Comparison of ENCODE assay signal across 25 mouse cellular contexts in genomic region chr17:69597773-69598295, GRCm38 (mm10).
DNase-seq lines count a peak whose midpoint lies in the region; ATAC-seq and TF ChIP-seq lines count a peak whose summit lies in the region.
"Had no signal": no experiment of that assay in that cellular context is flagged by ENCODE, and none has a peak within 500 bp of the region (broad histone marks: within the 10 kb centered on the region; RNA-seq: fewer than 3 reads in every experiment).

No protein-coding gene starts in this region.

- no peaks in the 10 kb centered on the region for H3K27me3 ChIP-seq in forebrain, embryonic 16.5 days (replicated peaks; ENCODE audit: control insufficient read depth, insufficient read depth, low read length)
- no peaks in the 10 kb centered on the region for H3K27me3 ChIP-seq in forebrain, postnatal 0 days (ENCODE audit: insufficient read depth, low read length)
- H3K27me3 ChIP-seq in neural tube, embryonic 11.5 days (ENCODE audit: control insufficient read depth, insufficient read depth, low read length): no peaks in the 10 kb centered on the region
- H3K27me3 ChIP-seq in neural tube, embryonic 14.5 days (ENCODE audit: control insufficient read depth, insufficient read depth, low read length): no peaks in the 10 kb centered on the region
- H3K27me3 ChIP-seq: embryonic facial prominence, embryonic 12.5 days; embryonic facial prominence, embryonic 15.5 days; heart, embryonic 12.5 days; heart, embryonic 15.5 days had no signal

- no peak overlapping the region for H3K9ac ChIP-seq in forebrain, embryonic 16.5 days (replicated peaks; ENCODE audit: low read depth, low read length)
- no peak overlapping the region for H3K9ac ChIP-seq in forebrain, postnatal 0 days
- no peak overlapping the region for H3K9ac ChIP-seq in neural tube, embryonic 11.5 days (ENCODE audit: low read length)
- no peak overlapping the region for H3K9ac ChIP-seq in neural tube, embryonic 14.5 days (replicated peaks; ENCODE audit: low read depth, low read length)
- H3K9ac ChIP-seq: embryonic facial prominence, embryonic 12.5 days; embryonic facial prominence, embryonic 15.5 days; heart, embryonic 12.5 days; heart, embryonic 15.5 days had no signal

- TF ChIP-seq CTCF in forebrain, postnatal 0 days (IDR thresholded peaks at IDR 0.05; ENCODE audit: low read depth): no peak

- H3K9me3 ChIP-seq in forebrain, embryonic 16.5 days (ENCODE audit: control insufficient read depth, low read length): no peaks in the 10 kb centered on the region
- H3K9me3 ChIP-seq in forebrain, postnatal 0 days (ENCODE audit: low read length): no peaks in the 10 kb centered on the region
- H3K9me3 ChIP-seq in neural tube, embryonic 11.5 days (ENCODE audit: control insufficient read depth, low read length): no peaks in the 10 kb centered on the region
- H3K9me3 ChIP-seq in neural tube, embryonic 14.5 days (ENCODE audit: control insufficient read depth, low read length): no peaks in the 10 kb centered on the region
- H3K9me3 ChIP-seq: embryonic facial prominence, embryonic 12.5 days; embryonic facial prominence, embryonic 15.5 days; heart, embryonic 15.5 days; hindbrain, embryonic 10.5 days had no signal

- no peak overlapping the region for H3K27ac ChIP-seq in forebrain, embryonic 16.5 days (ENCODE audit: low read length)
- no peak overlapping the region for H3K27ac ChIP-seq in forebrain, postnatal 0 days (ENCODE audit: low read depth, low read length)
- no peak overlapping the region for H3K27ac ChIP-seq in neural tube, embryonic 11.5 days (ENCODE audit: low read depth, low read length)
- H3K27ac ChIP-seq in neural tube, embryonic 14.5 days (ENCODE audit: low read depth, low read length): no peak overlapping the region
- H3K27ac ChIP-seq: embryonic facial prominence, embryonic 12.5 days; embryonic facial prominence, embryonic 15.5 days; gastrocnemius, adult 2 months; heart, embryonic 15.5 days; hindbrain, embryonic 10.5 days had no signal

- no peak overlapping the region for H3K4me2 ChIP-seq in forebrain, embryonic 16.5 days (ENCODE audit: low read length)
- no peak overlapping the region for H3K4me2 ChIP-seq in forebrain, postnatal 0 days (ENCODE audit: low read depth)
- H3K4me2 ChIP-seq in neural tube, embryonic 11.5 days (ENCODE audit: low read depth): no peak overlapping the region
- no peak overlapping the region for H3K4me2 ChIP-seq in neural tube, embryonic 14.5 days (ENCODE audit: low read depth, low read length)
- H3K4me2 ChIP-seq: embryonic facial prominence, embryonic 12.5 days; embryonic facial prominence, embryonic 15.5 days; heart, embryonic 12.5 days; heart, embryonic 15.5 days had no signal

- H3K36me3 ChIP-seq in forebrain, embryonic 16.5 days (ENCODE audit: control insufficient read depth, insufficient read depth): no peaks in the 10 kb centered on the region
- no peaks in the 10 kb centered on the region for H3K36me3 ChIP-seq in forebrain, postnatal 0 days (ENCODE audit: insufficient read depth)
- no peaks in the 10 kb centered on the region for H3K36me3 ChIP-seq in neural tube, embryonic 11.5 days (ENCODE audit: control insufficient read depth, insufficient read depth, low read length)
- H3K36me3 ChIP-seq in neural tube, embryonic 14.5 days (ENCODE audit: control insufficient read depth, insufficient read depth, low read length): no peaks in the 10 kb centered on the region
- H3K36me3 ChIP-seq: embryonic facial prominence, embryonic 12.5 days; embryonic facial prominence, embryonic 15.5 days; heart, embryonic 12.5 days; heart, embryonic 15.5 days; hindbrain, embryonic 10.5 days had no signal

- no peaks in the 10 kb centered on the region for H3K4me1 ChIP-seq in forebrain, embryonic 16.5 days (replicated peaks; ENCODE audit: control insufficient read depth, insufficient read depth, low read length)
- no peaks in the 10 kb centered on the region for H3K4me1 ChIP-seq in forebrain, postnatal 0 days (ENCODE audit: insufficient read depth)
- no peaks in the 10 kb centered on the region for H3K4me1 ChIP-seq in neural tube, embryonic 11.5 days (ENCODE audit: control insufficient read depth, insufficient read depth, low read length)
- H3K4me1 ChIP-seq in neural tube, embryonic 14.5 days (ENCODE audit: control insufficient read depth, insufficient read depth, low read length): no peaks in the 10 kb centered on the region
- H3K4me1 ChIP-seq: embryonic facial prominence, embryonic 12.5 days; embryonic facial prominence, embryonic 15.5 days; heart, embryonic 12.5 days; heart, embryonic 15.5 days; hindbrain, embryonic 10.5 days had no signal

- ATAC-seq in forebrain, embryonic 16.5 days: peak; percentile 57
- ATAC-seq in forebrain, postnatal 0 days: no peak; the same call in 1 of the 2 replicates
- ATAC-seq in neural tube, embryonic 11.5 days (ENCODE audit: insufficient read depth, low FRiP score, low TSS enrichment): peak; percentile 23; the same call in 1 of the 2 replicates
- peak; percentile 63 for ATAC-seq in neural tube, embryonic 14.5 days (ENCODE audit: low read depth)
- ATAC-seq: CD4-positive, CD25-positive, alpha-beta regulatory T cell, adult 4 months; forebrain, embryonic 14.5 days; hindbrain, embryonic 16.5 days; inflammation-experienced regulatory T-cells, adult 6 months; intestine, embryonic 16.5 days had no signal

- 84% methylated on average over 3 of the region's 3 CpGs for WGBS in forebrain, embryonic 16.5 days
- WGBS in forebrain, postnatal 0 days: 74% methylated on average over 3 of the region's 3 CpGs
- WGBS in neural tube, embryonic 11.5 days: 84% methylated on average over 3 of the region's 3 CpGs
- WGBS in neural tube, embryonic 14.5 days: 49% methylated on average over 3 of the region's 3 CpGs

- H3K4me3 ChIP-seq in forebrain, embryonic 16.5 days (replicated peaks; ENCODE audit: low read length): no peak overlapping the region
- no peak overlapping the region for H3K4me3 ChIP-seq in forebrain, postnatal 0 days (ENCODE audit: low read depth, low read length)
- no peak overlapping the region for H3K4me3 ChIP-seq in neural tube, embryonic 11.5 days (ENCODE audit: low read depth, low read length)
- no peak overlapping the region for H3K4me3 ChIP-seq in neural tube, embryonic 14.5 days (ENCODE audit: low read depth, low read length)
- H3K4me3 ChIP-seq: embryonic facial prominence, embryonic 12.5 days; embryonic facial prominence, embryonic 15.5 days; gastrocnemius, adult 2 months; heart, embryonic 12.5 days; heart, embryonic 15.5 days; hindbrain, embryonic 10.5 days had no signal

- no peak for DNase-seq in forebrain, postnatal 0 days
- DNase-seq in neural tube, embryonic 11.5 days (ENCODE audit: low spot score): no peak
- DNase-seq in neural tube, embryonic 10.5 days (ENCODE audit: extremely low spot score, low spot score): no peak
- no peak for DNase-seq in spleen, adult 18-20 months
- DNase-seq: adrenal gland, adult 2 months; adrenal gland, postnatal 14 days; cerebellum, adult 11 months; cerebellum, adult 9-11 months; gastrocnemius, adult 2 months; gastrocnemius, postnatal 14 days; heart, adult 18-20 months; heart, postnatal 10 days; heart, postnatal 36 days had no signal
